In genomic region chr11:28365209-28365928, GRCm38 (mm10) we compare ENCODE assay signal across 8 mouse cellular contexts. TPM values are rescaled to one million over a fixed set of nuclear protein-coding genes. Genes with fewer than 3 reads are reported as not detected.
DNase-seq lines count a peak whose midpoint lies in the region; ATAC-seq lines count a peak whose summit lies in the region.

No protein-coding gene starts in this region.

- peaks cover 9% of the 10 kb centered on the region for H3K4me1 ChIP-seq in forebrain, embryonic 15.5 days
- H3K4me1 ChIP-seq in liver, embryonic 13.5 days (replicated peaks): no peaks in the 10 kb centered on the region
- no peaks in the 10 kb centered on the region for H3K4me1 ChIP-seq in stomach, embryonic 14.5 days (ENCODE audit: control insufficient read depth, insufficient read depth, low read length)

- peak overlapping the region; percentile 70 for H3K4me2 ChIP-seq in forebrain, embryonic 15.5 days (replicated peaks)
- peak overlapping the region; percentile 56 for H3K4me2 ChIP-seq in liver, embryonic 13.5 days
- H3K4me2 ChIP-seq in stomach, embryonic 14.5 days (replicated peaks; ENCODE audit: low read depth, low read length): peak overlapping the region; percentile 44

- no peaks in the 10 kb centered on the region for H3K27me3 ChIP-seq in forebrain, embryonic 15.5 days
- no peaks in the 10 kb centered on the region for H3K27me3 ChIP-seq in liver, embryonic 13.5 days
- no peaks in the 10 kb centered on the region for H3K27me3 ChIP-seq in stomach, embryonic 14.5 days (ENCODE audit: control insufficient read depth, insufficient read depth, low read length)

- 3% methylated on average over 26 of the region's 26 CpGs for WGBS in forebrain, embryonic 15.5 days
- 9% methylated on average over 26 of the region's 26 CpGs for WGBS in liver, embryonic 13.5 days (ENCODE audit: insufficient replicate concordance)
- 8% methylated on average over 26 of the region's 26 CpGs for WGBS in stomach, embryonic 14.5 days

- intact Hi-C loops in heart, postnatal 10 days (cut with DNase I): no loop called here

- H3K27ac ChIP-seq in forebrain, embryonic 15.5 days (replicated peaks): peak overlapping the region; percentile 42
- no peak overlapping the region for H3K27ac ChIP-seq in liver, embryonic 13.5 days
- H3K27ac ChIP-seq in stomach, embryonic 14.5 days (ENCODE audit: low read length): no peak overlapping the region

- H3K4me3 ChIP-seq in forebrain, embryonic 15.5 days: peak overlapping the region; percentile 42
- peak overlapping the region; percentile 12 for H3K4me3 ChIP-seq in liver, embryonic 13.5 days (replicated peaks)
- H3K4me3 ChIP-seq in stomach, embryonic 14.5 days (ENCODE audit: low read depth, low read length): peak overlapping the region; percentile 21

- peak; percentile 12 to 35 for DNase-seq in spleen, adult 18-20 months
- DNase-seq in spleen, adult 12 weeks (ENCODE audit: low spot score): no peak
- peak; percentile 83 to 85 for DNase-seq in heart, postnatal 10 days
- peak; percentile 85 to 93 for DNase-seq in kidney, postnatal 36 days
- DNase-seq in liver, embryonic 13.5 days: peak; percentile 23
- DNase-seq in natural killer cell, adult 2 months (ENCODE audit: low spot score in 2 of 2): peak; percentile 45 to 49

- peak; percentile 96 for ATAC-seq in forebrain, embryonic 15.5 days (replicated peaks)
- ATAC-seq in liver, embryonic 13.5 days (ENCODE audit: low read depth): peak; percentile 75
- peak; percentile 82 for ATAC-seq in stomach, embryonic 14.5 days (ENCODE audit: insufficient number of reproducible peaks, insufficient read depth, low FRiP score, low read depth)

- peak overlapping the region; percentile 52 for H3K9ac ChIP-seq in forebrain, embryonic 15.5 days (replicated peaks)
- no peak overlapping the region for H3K9ac ChIP-seq in liver, embryonic 13.5 days
- H3K9ac ChIP-seq in stomach, embryonic 14.5 days (replicated peaks; ENCODE audit: low read depth, low read length): peak overlapping the region; percentile 18; the same call in 1 of the 2 replicates

- no peaks in the 10 kb centered on the region for H3K36me3 ChIP-seq in forebrain, embryonic 15.5 days
- H3K36me3 ChIP-seq in liver, embryonic 13.5 days: no peaks in the 10 kb centered on the region
- H3K36me3 ChIP-seq in stomach, embryonic 14.5 days (ENCODE audit: control insufficient read depth, insufficient read depth, low read length): no peaks in the 10 kb centered on the region

- no peaks in the 10 kb centered on the region for H3K9me3 ChIP-seq in forebrain, embryonic 15.5 days
- H3K9me3 ChIP-seq in liver, embryonic 13.5 days (replicated peaks): no peaks in the 10 kb centered on the region
- no peaks in the 10 kb centered on the region for H3K9me3 ChIP-seq in stomach, embryonic 14.5 days (ENCODE audit: control insufficient read depth, low read depth, low read length)

RNA-seq across cellular contexts. Expression of gene Gm6685, which starts 25.7 kb away (rescaled TPM):
- polyA plus RNA-seq in forebrain, embryonic 15.5 days (2015; fragmentation: Nextera tagmentation; extraction: Ambion mirVana): not detected in 2 replicates
- total RNA-seq in heart, postnatal 10 days (2021): 1 to 10 TPM; 2.8 to 5.5 TPM
- polyA plus RNA-seq in liver, embryonic 13.5 days (2015; fragmentation: Nextera tagmentation; extraction: Ambion mirVana): not detected in 2 replicates
- 0.78 TPM in 1 of 2 replicates, not detected in the other for polyA plus RNA-seq in stomach, embryonic 14.5 days (2014; fragmentation: Nextera tagmentation; extraction: Ambion mirVana)
